Mouse (Mus musculus) heart, postnatal 0 days (tissue): ENCODE measurements around the gene Gm9936.

ENCODE experiments used
- CTCF ChIP-seq: IDR thresholded peaks from 2 replicates; pipeline ENCODE4 v1.5.1; 2016; ENCODE audit warnings: antibody characterized with exemption, control low read depth, low read depth
- EP300 ChIP-seq: IDR thresholded peaks from 2 replicates; pipeline ENCODE4 v1.6.1; 2016; ENCODE audit warnings: antibody characterized with exemption, low read depth

- no peak for TF ChIP-seq CTCF
- TF ChIP-seq EP300 = no peak
These were observed 30.5 kb upstream of the Gm9936 start for GRCm38 (mm10) chr5:114888995-114889394.
